Mouse (Mus musculus) brain, embryonic 14.5 days (tissue): ENCODE measurements around the gene Ubald2.

Experiments
- CTCF ChIP-seq: fragments of 200-500 bp; IDR thresholded peaks from 2 replicates; pipeline ENCODE4 v1.5.1; 2012; ENCODE audit warnings: inconsistent platforms, mild to moderate bottlenecking, moderate library complexity, borderline replicate concordance; ENCODE audit not compliant: insufficient read depth, insufficient read length; ENCODE audit errors: extremely low read depth
- POLR2A ChIP-seq: fragments of 200-500 bp; IDR thresholded peaks from 2 replicates; pipeline ENCODE4 v1.6.1; 2012; ENCODE audit warnings: mild to moderate bottlenecking, inconsistent platforms, borderline replicate concordance; ENCODE audit not compliant: poor library complexity, insufficient read depth, insufficient read length, severe bottlenecking; ENCODE audit errors: extremely low read depth

- no peak for TF ChIP-seq POLR2A
- no peak for TF ChIP-seq CTCF
These were observed 3.9 kb upstream of the Ubald2 start for GRCm38 (mm10) chr11:116429862-116430613.
